In genomic region chr10:96722491-96722890, GRCm38 (mm10) we compare ENCODE assay signal across 8 mouse cellular contexts.
DNase-seq lines count a peak whose midpoint lies in the region.

No protein-coding gene starts in this region.

- DNase-seq in CD4-positive helper T cell, adult 2 months (ENCODE audit: low read depth, low spot score), result peak; percentile 27
- peak; percentile 46 for DNase-seq in brain, adult 2 months (ENCODE audit: low read depth, low spot score)
- DNase-seq in fat pad, adult 2 months (ENCODE audit: extremely low read depth, low read depth, low spot score), result peak; percentile 54
- peak; percentile 60 for DNase-seq in heart, postnatal 4 days
- DNase-seq in large intestine, adult 2 months (ENCODE audit: low read depth, low spot score), result peak; percentile 82
- DNase-seq in mesoderm, embryonic 11.5 days (ENCODE audit: low read depth, low spot score), result peak; percentile 61
- peak; percentile 52 to 65 for DNase-seq in thymus, adult 18-20 months
- no peak for DNase-seq in frontal cortex, postnatal 36 days (ENCODE audit: low spot score in 2 of 2)

- 10% methylated on average over 9 of the region's 9 CpGs for WGBS in large intestine, adult 2 months

Comparison
In these comparisons a context has a peak if more than half of its experiments do, and no peak if none do; other contexts are left out.
1. DNase-seq: peak in CD4-positive helper T cell, adult 2 months (single experiment), brain, adult 2 months (single experiment), fat pad, adult 2 months (single experiment), heart, postnatal 4 days (single experiment), large intestine, adult 2 months (single experiment), mesoderm, embryonic 11.5 days (single experiment) and thymus, adult 18-20 months (2 of 2); none in frontal cortex, postnatal 36 days (0 of 2).